Mouse (Mus musculus) CH12.LX (cell line): ENCODE data around the gene Podxl2. TPM values are rescaled to one million over a fixed set of nuclear protein-coding genes. Genes with fewer than 3 reads are reported as not detected.

Experiments used
- DNase-seq: peaks from one replicate; pipeline ENCODE4 v3.0.0-alpha.2; 2013; ENCODE audit errors: extremely low read depth
- H3K27ac ChIP-seq: 2 replicates; pipeline ENCODE4 v1.5.1; 2012; ENCODE audit warnings: low read depth, mild to moderate bottlenecking, control low read depth, moderate library complexity; ENCODE audit not compliant: insufficient read depth
- H3K27me3 ChIP-seq: replicated peaks from 2 replicates; pipeline ENCODE3; 2012; ENCODE audit warnings: inconsistent platforms
- H3K36me3 ChIP-seq, 2 experiments: replicated peaks in 1 of 2; 2 replicates each; pipeline versions ENCODE3 to v1.6.1; 2012; ENCODE audit warnings: inconsistent platforms in 1 of 2, low read length in 1 of 2, mild to moderate bottlenecking in 1 of 2, mixed read lengths in 1 of 2, moderate library complexity in 1 of 2; ENCODE audit not compliant: control insufficient read depth in 1 of 2, insufficient read depth in 1 of 2
- H3K4me1 ChIP-seq, 2 experiments: 2 replicates each; pipeline ENCODE4 v1.6.1; 2012; ENCODE audit warnings: inconsistent platforms in 1 of 2, moderate library complexity in 1 of 2; ENCODE audit not compliant: insufficient read depth in 2 of 2, control insufficient read depth in 1 of 2
- H3K4me2 ChIP-seq: 2 replicates; pipeline ENCODE4 v1.6.1; 2012; ENCODE audit warnings: low read depth, mild to moderate bottlenecking, control low read depth; ENCODE audit not compliant: poor library complexity, insufficient read depth, severe bottlenecking
- H3K4me3 ChIP-seq, 3 experiments: fragments of 150-350 bp in 1 of 3; sonication (generic) in 1 of 3; replicated peaks in 1 of 3; 2 replicates each; pipeline versions ENCODE3 to v1.5.1; 2011 to 2012; ENCODE audit warnings: low read depth in 2 of 3, low read length in 2 of 3, mild to moderate bottlenecking in 2 of 3, moderate library complexity in 2 of 3, control low read depth in 1 of 3, improper control_type of control experiment in 1 of 3, inconsistent platforms in 1 of 3, mixed read lengths in 1 of 3; ENCODE audit not compliant: poor library complexity in 1 of 3
- H3K79me2 ChIP-seq: replicated peaks from 2 replicates; pipeline ENCODE4 v1.6.1; 2012; ENCODE audit warnings: mild to moderate bottlenecking, moderate library complexity; ENCODE audit not compliant: control insufficient read depth, poor library complexity, insufficient read depth, severe bottlenecking; ENCODE audit errors: extremely low read depth
- H3K9ac ChIP-seq: 2 replicates; pipeline ENCODE4 v1.6.1; 2012; ENCODE audit warnings: low read depth, mild to moderate bottlenecking, control low read depth, moderate library complexity; ENCODE audit not compliant: insufficient read depth
- H3K9me3 ChIP-seq: replicated peaks from 2 replicates; pipeline ENCODE3; 2012; ENCODE audit warnings: low read length, inconsistent platforms, mixed read lengths
- BHLHE40 ChIP-seq: IDR thresholded peaks from 2 replicates; pipeline ENCODE4 v1.6.1; 2011; ENCODE audit warnings: mild to moderate bottlenecking, low read depth, low read length, improper control_type of control experiment
- CHD2 ChIP-seq: IDR thresholded peaks from 2 replicates; pipeline ENCODE4 v1.6.1; 2011; ENCODE audit warnings: low read length, improper control_type of control experiment
- E2F4 ChIP-seq: IDR thresholded peaks from 2 replicates; pipeline ENCODE4 v1.6.1; 2011; ENCODE audit warnings: low read depth, low read length, improper control_type of control experiment; ENCODE audit not compliant: insufficient replicate concordance
- ETS1 ChIP-seq: conservative IDR thresholded peaks from 2 replicates; pipeline ENCODE4 v1.6.1; 2012; ENCODE audit warnings: low read depth, mild to moderate bottlenecking, inconsistent platforms, low read length, improper control_type of control experiment, moderate library complexity
- GABPA ChIP-seq: IDR thresholded peaks from 2 replicates; pipeline ENCODE4 v1.6.1; 2012; ENCODE audit warnings: low read depth, low read length, improper control_type of control experiment, inconsistent platforms; ENCODE audit not compliant: insufficient replicate concordance
- HCFC1 ChIP-seq: IDR thresholded peaks from 2 replicates; pipeline ENCODE4 v1.6.1; 2012; ENCODE audit warnings: low read depth, mild to moderate bottlenecking, inconsistent platforms, low read length, improper control_type of control experiment
- IRF4 ChIP-seq: IDR thresholded peaks from 2 replicates; pipeline ENCODE4 v1.6.1; 2014; ENCODE audit warnings: low read depth, mild to moderate bottlenecking, inconsistent platforms, low read length, improper control_type of control experiment
- KAT2A ChIP-seq: IDR thresholded peaks from 2 replicates; pipeline ENCODE4 v1.6.1; 2012; ENCODE audit warnings: low read length, improper control_type of control experiment, inconsistent platforms; ENCODE audit not compliant: insufficient replicate concordance
- MAX ChIP-seq: IDR thresholded peaks from 2 replicates; pipeline ENCODE4 v1.6.1; 2011; ENCODE audit warnings: low read length, improper control_type of control experiment
- MAZ ChIP-seq: IDR thresholded peaks from 2 replicates; pipeline ENCODE4 v1.6.1; 2012; ENCODE audit warnings: low read depth, mild to moderate bottlenecking, inconsistent platforms, low read length, improper control_type of control experiment, moderate library complexity
- MXI1 ChIP-seq: IDR thresholded peaks from 2 replicates; pipeline ENCODE4 v1.6.1; 2011; ENCODE audit warnings: mild to moderate bottlenecking, low read depth, low read length, improper control_type of control experiment
- MYC ChIP-seq: IDR thresholded peaks from 2 replicates; pipeline ENCODE4 v1.6.1; 2011; ENCODE audit warnings: low read depth, mild to moderate bottlenecking, improper control_type of control experiment, low read length
- NRF1 ChIP-seq: IDR thresholded peaks from 2 replicates; pipeline ENCODE4 v1.6.1; 2014; ENCODE audit warnings: low read depth, mild to moderate bottlenecking, inconsistent platforms, low read length, improper control_type of control experiment, moderate library complexity
- PAX5 ChIP-seq: IDR thresholded peaks from 2 replicates; pipeline ENCODE4 v1.6.1; 2012; ENCODE audit warnings: low read length, inconsistent platforms, mixed read lengths
- POLR2AphosphoS2 ChIP-seq: IDR thresholded peaks from 2 replicates; pipeline ENCODE4 v1.6.1; 2011; ENCODE audit warnings: low read depth, low read length, improper control_type of control experiment
- RAD21 ChIP-seq: IDR thresholded peaks from 2 replicates; pipeline ENCODE4 v1.6.1; 2011; ENCODE audit warnings: low read depth, mild to moderate bottlenecking, low read length, improper control_type of control experiment, moderate library complexity
- RCOR1 ChIP-seq: conservative IDR thresholded peaks from 2 replicates; pipeline ENCODE4 v1.6.1; 2012; ENCODE audit warnings: low read depth, mild to moderate bottlenecking, inconsistent platforms, low read length, improper control_type of control experiment
- SMC3 ChIP-seq: IDR thresholded peaks from 2 replicates; pipeline ENCODE4 v1.6.1; 2011; ENCODE audit warnings: low read depth, low read length, improper control_type of control experiment
- TCF12 ChIP-seq: IDR thresholded peaks from 2 replicates; pipeline ENCODE4 v1.6.1; 2014; ENCODE audit warnings: low read depth, mild to moderate bottlenecking, inconsistent platforms, low read length, improper control_type of control experiment
- UBTF ChIP-seq: IDR thresholded peaks from 2 replicates; pipeline ENCODE4 v1.6.1; 2012; ENCODE audit warnings: low read depth, mild to moderate bottlenecking, inconsistent platforms, low read length, improper control_type of control experiment, moderate library complexity
- USF2 ChIP-seq: conservative IDR thresholded peaks from 2 replicates; pipeline ENCODE4 v1.6.1; 2011; ENCODE audit warnings: low read depth, low read length, improper control_type of control experiment
- ZKSCAN1 ChIP-seq: IDR thresholded peaks from 2 replicates; pipeline ENCODE4 v1.6.1; 2012; ENCODE audit warnings: low read depth, inconsistent platforms, low read length, improper control_type of control experiment, borderline replicate concordance
- ZMIZ1 ChIP-seq: IDR thresholded peaks from 2 replicates; pipeline ENCODE4 v1.6.1; 2012; ENCODE audit warnings: low read depth, mild to moderate bottlenecking, inconsistent platforms, low read length, improper control_type of control experiment
- ZNF384 ChIP-seq: IDR thresholded peaks from 2 replicates; pipeline ENCODE4 v1.6.1; 2012; ENCODE audit warnings: low read depth, low read length, improper control_type of control experiment, inconsistent platforms
- dilution Hi-C: fragments of 300-500 bp; cut with MboI; formaldehyde crosslinking; loops from 2 replicates; pipeline ENCODE4 v1.14.3; 2020; ENCODE audit warnings: low sequenced_read_pairs; ENCODE audit not compliant: extremely low pct_unique_long_range_greater_than_20kb, extremely low pct_ligation_motif_present
- in situ Hi-C: fragments of 300-500 bp; cut with MboI; formaldehyde crosslinking; loops from 3 replicates; pipeline ENCODE4 v1.14.3; 2019; ENCODE audit warnings: low sequenced_read_pairs, low pct_ligation_motif_present, low pct_unique_long_range_greater_than_20kb, mixed read lengths
- polyA plus RNA-seq: library from polyadenylated mRNA; unstranded; fragments of >175 nt; gene quantifications from 2 replicates; pipeline ENCODE4 v1.2.1, GENCODE M21; 2012; ENCODE audit warnings: low read depth; ENCODE audit not compliant: insufficient read length
- total RNA-seq, 2 experiments: library from RNA; depleted of rRNA; stranded (reverse); fragments of 300-350 nt in 1 of 2; fragments of >200 nt in 1 of 2; gene quantifications; 2 replicates each; pipeline ENCODE4 v1.2.3; 2012 to 2014

Gene Podxl2
- total and polyA plus RNA-seq, 3 experiments, result 0.79 to 0.93 (median 0.81) TPM

GRCm38 (mm10) chr6:88826088-88826487 lies 48.8 kb downstream of the Podxl2 start:
- Histone ChIP-seq H3K27me3 (no peaks in the 10 kb centered on the region), H3K79me2 (no peaks in the 10 kb centered on the region), H3K9ac (no peak overlapping the region), H3K4me2 (no peak overlapping the region), H3K27ac (peak overlapping the region; percentile 25; the same call in 1 of the 2 replicates), H3K36me3 (peaks cover 51 to 60% of the 10 kb centered on the region in 2 experiments), H3K9me3 (no peaks in the 10 kb centered on the region), H3K4me1 (peaks cover 45 to 77% of the 10 kb centered on the region in 2 experiments), H3K4me3 (no peak overlapping the region)
- TF ChIP-seq PAX5, result no peak
- dilution Hi-C loops, result no loop called here
- DNase-seq, result no peak
- in situ Hi-C loops, result loop anchor here (5.0 kb wide), 1 partner anchor 94 kb away; no protein-coding TSS in a partner anchor

DNA sequence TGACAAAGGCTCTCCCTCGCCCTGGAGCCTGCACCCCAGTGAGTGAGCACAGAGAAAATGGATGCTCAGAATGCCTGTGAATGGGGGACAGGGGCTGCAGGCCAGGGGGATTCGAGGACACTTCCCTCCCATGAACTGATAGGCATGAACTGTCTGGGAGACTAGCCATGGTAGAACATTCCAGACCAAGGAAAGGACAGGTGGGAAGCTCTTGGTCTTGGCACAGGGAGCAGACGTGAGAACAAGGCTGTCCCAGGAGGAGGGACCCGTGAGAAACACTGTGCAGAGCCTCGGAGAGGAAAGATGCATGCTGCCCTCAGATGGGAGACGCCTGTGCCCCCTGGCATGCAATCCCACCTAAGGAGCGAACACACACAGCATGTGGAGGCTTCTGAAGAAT lies 50.7 kb downstream of the Podxl2 start:
- Histone ChIP-seq H3K27ac (no peak overlapping the region), H3K36me3 (peaks cover 70 to 79% of the 10 kb centered on the region in 2 experiments), H3K9me3 (no peaks in the 10 kb centered on the region), H3K4me2 (no peak overlapping the region), H3K4me3 (no peak overlapping the region), H3K27me3 (no peaks in the 10 kb centered on the region), H3K4me1 (peaks cover 33 to 76% of the 10 kb centered on the region in 2 experiments), H3K9ac (no peak overlapping the region), H3K79me2 (no peaks in the 10 kb centered on the region)
- TF ChIP-seq IRF4 (no peak), PAX5 (no peak), CHD2 (no peak), KAT2A (no peak), MYC (no peak), BHLHE40 (no peak), UBTF (no peak), MXI1 (no peak), MAX (no peak), ZMIZ1 (no peak)
- DNase-seq, result no peak
- dilution Hi-C loops (no loop called here), in situ Hi-C loops (no loop called here)

- in situ Hi-C loops (no loop called here), dilution Hi-C loops (no loop called here)
- Histone ChIP-seq H3K4me1 (peaks cover 19 to 76% of the 10 kb centered on the region in 2 experiments), H3K79me2 (no peaks in the 10 kb centered on the region)
- DNase-seq, result no peak
- no peak for TF ChIP-seq SMC3
- TF ChIP-seq E2F4, result no peak
- TF ChIP-seq NRF1, result no peak
- TF ChIP-seq ZKSCAN1, result no peak
- TF ChIP-seq ZMIZ1, result no peak
- no peak for TF ChIP-seq USF2
- no peak for TF ChIP-seq MAZ
- TF ChIP-seq MAX, result no peak
- TF ChIP-seq KAT2A, result no peak
- no peak for TF ChIP-seq ZNF384
- no peak for TF ChIP-seq BHLHE40
- no peak for TF ChIP-seq ETS1
- TF ChIP-seq MXI1, result no peak
- TF ChIP-seq GABPA, result no peak
- TF ChIP-seq TCF12, result no peak
- TF ChIP-seq POLR2AphosphoS2, result no peak
- TF ChIP-seq HCFC1, result no peak
- TF ChIP-seq RCOR1, result no peak
- TF ChIP-seq RAD21, result no peak
- TF ChIP-seq, all 38 proteins: peak for 0
- Histone ChIP-seq H3K4me2 (no peak overlapping the region), H3K9ac (no peak overlapping the region), H3K27me3 (no peaks in the 10 kb centered on the region), H3K9me3 (no peaks in the 10 kb centered on the region), H3K36me3 (peaks cover 88 to 97% of the 10 kb centered on the region in 2 experiments), H3K27ac (no peak overlapping the region), H3K4me3 (no peak overlapping the region)
These were observed 52.9 kb downstream of the Podxl2 start for GRCm38 (mm10) chr6:88821901-88822300.
